Mouse (Mus musculus): ENCODE measurements around the gene Dzank1. TPM values are rescaled to one million over a fixed set of nuclear protein-coding genes. Genes with fewer than 3 reads are reported as not detected.

Dzank1 gene
- total RNA-seq (2012; rRNA removed): 0.53 and 1.0 TPM in 2 replicates

GRCm38 (mm10) chr2:144526981-144527820 lies at the start of gene Dzank1, which contains the start of gene Polr3f:
Dzank1 (minus strand) TSS chr2:144527414.
Polr3f (plus strand) TSS chr2:144527718.
- H3K27ac ChIP-seq (ENCODE audit: insufficient read depth, low read depth, low read length, poor library complexity, severe bottlenecking): peak within 1 kb of the TSS; percentile 70
- in situ Hi-C loops (cut with MboI; ENCODE audit: low sequenced_read_pairs in 2 of 2, unreplicated experiment in 2 of 2): no loop called here

DNA sequence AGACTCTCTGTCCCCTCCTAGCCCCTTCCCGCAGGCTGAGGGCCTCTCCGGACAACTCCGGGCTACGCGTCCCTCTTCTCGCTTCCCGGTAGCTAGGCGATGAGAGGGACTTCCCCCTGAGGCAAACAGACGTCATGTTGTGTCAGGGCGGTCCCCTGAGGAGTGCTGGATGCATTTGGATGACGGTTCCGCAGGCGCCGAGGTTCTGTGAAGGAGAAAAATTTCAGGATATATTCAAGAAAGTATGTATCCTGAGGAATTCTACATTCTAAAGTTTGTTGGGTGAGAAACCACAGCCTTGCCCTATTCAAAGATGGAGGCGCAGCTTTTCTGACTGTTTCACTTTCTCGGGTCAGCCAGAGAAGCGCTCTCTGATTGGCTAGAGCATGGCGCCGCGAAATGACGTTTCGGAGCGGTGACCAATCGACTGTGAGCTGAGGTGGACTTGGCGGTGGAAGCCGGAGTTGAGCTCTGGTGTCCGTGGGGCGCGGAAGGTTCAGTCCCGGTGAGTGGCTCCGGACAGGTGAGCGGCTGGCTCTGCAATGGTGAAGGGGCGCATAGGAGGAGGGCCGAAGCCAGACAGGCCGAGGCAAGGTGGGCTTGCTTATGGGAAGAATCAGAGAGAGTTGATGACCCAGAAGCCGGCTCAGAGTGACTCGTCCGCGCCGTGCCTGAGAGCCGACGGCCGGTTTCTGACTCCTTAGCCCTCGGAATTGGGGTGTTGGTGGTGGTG lies 28.8 kb upstream of the Dzank1 start, which contains the start of gene Sec23b:
Sec23b (plus strand) TSS at position 410 of the 733 bp plus-strand sequence.
- no peaks in the 10 kb centered on the region for H3K9me3 ChIP-seq (ENCODE audit: control insufficient read depth, insufficient read depth, low read depth, low read length)
- H3K36me3 ChIP-seq (ENCODE audit: control insufficient read depth, insufficient read depth, low read length, poor library complexity, severe bottlenecking): no peaks in the 10 kb centered on the region; the same call in 1 of the 2 replicates
- in situ Hi-C loops (cut with MboI; ENCODE audit: low sequenced_read_pairs in 2 of 2, unreplicated experiment in 2 of 2): no loop called here
- H3K9ac ChIP-seq (ENCODE audit: insufficient read depth, low read depth, low read length, poor library complexity, severe bottlenecking): peak within 1 kb of the TSS; percentile 93
- peaks cover 0 to 4% of the 10 kb centered on the region in 2 experiments; a peak in 1 of 4 replicates for H3K4me1 ChIP-seq (ENCODE audit: control insufficient read depth in 2 of 2, insufficient read depth in 2 of 2, low read length in 2 of 2, poor library complexity in 1 of 2)
- H3K4me3 ChIP-seq (ENCODE audit: insufficient read depth in 1 of 2, low read depth in 1 of 2, low read length in 2 of 2, poor library complexity in 1 of 2, severe bottlenecking in 1 of 2): peak within 1 kb of the TSS; percentile 82 to 90
- H3K27ac ChIP-seq (ENCODE audit: insufficient read depth, low read depth, low read length, poor library complexity, severe bottlenecking): peak within 1 kb of the TSS; percentile 32
- TF ChIP-seq ZNF384 (IDR thresholded peaks at IDR 0.05; ENCODE audit: low read depth, low read length) (no peak), HCFC1 (IDR thresholded peaks at IDR 0.05; ENCODE audit: borderline replicate concordance, insufficient read depth, low read length) (peak; percentile 79; the same call in 1 of the 2 replicates), ZC3H11A (IDR thresholded peaks at IDR 0.05; ENCODE audit: borderline replicate concordance, low read depth, low read length) (no peak)
- DNase-seq (ENCODE audit: low read depth, low spot score): peak; percentile 96

More at GRCm38 (mm10) chr2:144526981-144527820, at the start of gene Dzank1, which contains the start of gene Polr3f:
- Histone ChIP-seq H3K36me3 (ENCODE audit: control insufficient read depth, insufficient read depth, low read length, poor library complexity, severe bottlenecking) (peaks cover 4% of the 10 kb centered on the region), H3K9ac (ENCODE audit: insufficient read depth, low read depth, low read length, poor library complexity, severe bottlenecking) (peak within 1 kb of the TSS; percentile 96), H3K4me1 (ENCODE audit: control insufficient read depth in 2 of 2, insufficient read depth in 2 of 2, low read length in 2 of 2, poor library complexity in 1 of 2) (0 out of 4 replicates have a peak, but pooled peaks cover 0 to 2% of the 10 kb centered on the region in 2 experiments), H3K9me3 (ENCODE audit: control insufficient read depth, insufficient read depth, low read depth, low read length) (no peaks in the 10 kb centered on the region), H3K4me3 (ENCODE audit: insufficient read depth in 1 of 2, low read depth in 1 of 2, low read length in 2 of 2, poor library complexity in 1 of 2, severe bottlenecking in 1 of 2) (peak within 1 kb of the TSS; percentile 95 to 99)
- DNase-seq (ENCODE audit: low read depth, low spot score): peak; percentile 95
- TF ChIP-seq HCFC1 (IDR thresholded peaks at IDR 0.05; ENCODE audit: borderline replicate concordance, insufficient read depth, low read length): peak; percentile 80; the same call in 1 of the 2 replicates
- no peak for TF ChIP-seq ZNF384 (IDR thresholded peaks at IDR 0.05; ENCODE audit: low read depth, low read length)

- Histone ChIP-seq H3K4me3 (ENCODE audit: insufficient read depth in 1 of 2, low read depth in 1 of 2, low read length in 2 of 2, poor library complexity in 1 of 2, severe bottlenecking in 1 of 2) (peak overlapping the region; percentile 78 to 82), H3K4me1 (ENCODE audit: control insufficient read depth in 2 of 2, insufficient read depth in 2 of 2, low read length in 2 of 2, poor library complexity in 1 of 2) (peaks cover 0 to 4% of the 10 kb centered on the region in 2 experiments; a peak in 1 of 4 replicates), H3K36me3 (ENCODE audit: control insufficient read depth, insufficient read depth, low read length, poor library complexity, severe bottlenecking) (no peaks in the 10 kb centered on the region; the same call in 1 of the 2 replicates), H3K9me3 (ENCODE audit: control insufficient read depth, insufficient read depth, low read depth, low read length) (no peaks in the 10 kb centered on the region), H3K27ac (ENCODE audit: insufficient read depth, low read depth, low read length, poor library complexity, severe bottlenecking) (peak overlapping the region; percentile 32; the same call in 1 of the 2 replicates), H3K9ac (ENCODE audit: insufficient read depth, low read depth, low read length, poor library complexity, severe bottlenecking) (peak overlapping the region; percentile 71)
- no peak for DNase-seq (ENCODE audit: low read depth, low spot score)
- TF ChIP-seq ZNF384 (IDR thresholded peaks at IDR 0.05; ENCODE audit: low read depth, low read length): no peak
- TF ChIP-seq HCFC1 (IDR thresholded peaks at IDR 0.05; ENCODE audit: borderline replicate concordance, insufficient read depth, low read length): no peak
- no peak for TF ChIP-seq MAFK (IDR thresholded peaks at IDR 0.05; ENCODE audit: insufficient read depth, low read depth, low read length)
- TF ChIP-seq CHD2 (IDR thresholded peaks at IDR 0.05; ENCODE audit: low read depth, low read length): no peak
- TF ChIP-seq ZC3H11A (IDR thresholded peaks at IDR 0.05; ENCODE audit: borderline replicate concordance, low read depth, low read length): no peak
- in situ Hi-C loops (cut with MboI; ENCODE audit: low sequenced_read_pairs in 2 of 2, unreplicated experiment in 2 of 2): no loop called here
These were observed 28.1 kb upstream of the Dzank1 start for GRCm38 (mm10) chr2:144555286-144555819.

- H3K27ac ChIP-seq (ENCODE audit: insufficient read depth, low read depth, low read length, poor library complexity, severe bottlenecking): no peak overlapping the region
These were observed 26.7 kb upstream of the Dzank1 start for GRCm38 (mm10) chr2:144553905-144554304.

More at GRCm38 (mm10) chr2:144553905-144554304, 26.7 kb upstream of the Dzank1 start:
- Histone ChIP-seq H3K36me3 (ENCODE audit: control insufficient read depth, insufficient read depth, low read length, poor library complexity, severe bottlenecking) (no peaks in the 10 kb centered on the region), H3K4me1 (ENCODE audit: control insufficient read depth in 2 of 2, insufficient read depth in 2 of 2, low read length in 2 of 2, poor library complexity in 1 of 2) (peaks cover 0 to 4% of the 10 kb centered on the region in 2 experiments; a peak in 1 of 4 replicates), H3K9ac (ENCODE audit: insufficient read depth, low read depth, low read length, poor library complexity, severe bottlenecking) (no peak overlapping the region), H3K9me3 (ENCODE audit: control insufficient read depth, insufficient read depth, low read depth, low read length) (no peaks in the 10 kb centered on the region), H3K4me3 (ENCODE audit: insufficient read depth in 1 of 2, low read depth in 1 of 2, low read length in 2 of 2, poor library complexity in 1 of 2, severe bottlenecking in 1 of 2) (no peak overlapping the region)
- in situ Hi-C loops (cut with MboI; ENCODE audit: low sequenced_read_pairs in 2 of 2, unreplicated experiment in 2 of 2): no loop called here
- no peak for TF ChIP-seq CHD2 (IDR thresholded peaks at IDR 0.05; ENCODE audit: low read depth, low read length)
- no peak for TF ChIP-seq ZNF384 (IDR thresholded peaks at IDR 0.05; ENCODE audit: low read depth, low read length)
- no peak for DNase-seq (ENCODE audit: low read depth, low spot score)

Measured in ES-E14 (cell line).